Mouse (Mus musculus) colon, adult 2 months (tissue): ENCODE measurements around the gene Ptgr1. TPM values are rescaled to one million over a fixed set of nuclear protein-coding genes. Genes with fewer than 3 reads are reported as not detected.

Source experiments
- polyA plus RNA-seq: library from polyadenylated mRNA; depleted of rRNA; stranded (reverse); fragments of >200 nt; gene quantifications from 2 replicates; pipeline ENCODE4 v1.2.3, GENCODE M21; 2012; rRNA removed

The Ptgr1 gene
- 4.8 and 5.7 TPM in 2 replicates for polyA plus RNA-seq

DNA sequence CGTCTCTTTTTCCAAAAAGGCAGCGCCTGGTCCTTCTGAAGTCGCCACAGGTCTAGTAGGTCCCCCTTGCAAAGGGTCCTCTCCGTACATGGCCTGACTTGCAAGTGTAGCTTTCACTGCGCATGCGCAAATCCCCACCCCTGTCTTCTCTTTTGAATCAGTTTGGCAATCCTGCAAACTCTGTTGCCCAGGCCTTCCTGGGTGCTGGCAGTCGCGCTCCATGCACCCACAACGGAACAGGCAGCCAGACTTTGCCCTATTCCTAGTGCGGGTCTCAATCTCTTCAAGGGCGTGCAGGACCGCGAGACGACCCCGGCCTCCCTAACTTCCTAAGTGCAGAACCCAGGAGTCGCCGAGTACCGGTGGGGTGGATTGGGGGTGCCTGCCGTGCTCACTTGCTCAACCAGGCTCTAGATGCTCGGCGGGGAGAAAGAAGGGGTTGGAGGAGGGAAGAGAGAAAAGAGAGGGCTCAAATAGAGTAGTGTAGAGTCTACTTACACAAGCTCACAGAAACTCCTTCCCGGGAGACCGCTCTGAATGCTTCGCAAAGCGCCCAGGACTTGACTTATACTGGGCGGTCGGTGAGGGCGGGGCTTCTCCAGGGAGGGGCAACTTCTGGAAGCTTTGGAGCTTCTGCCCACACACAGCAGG is at the start of gene Ptgr1:
Ptgr1 (minus strand) TSS at position 580 of the 651 bp plus-strand sequence.

GRCm38 (mm10) chr4:59034918-59035785 is 48.2 kb upstream of the Ptgr1 start, which contains the start of gene Gng10:
Gng10 (plus strand) TSS chr4:59035088.

DNA sequence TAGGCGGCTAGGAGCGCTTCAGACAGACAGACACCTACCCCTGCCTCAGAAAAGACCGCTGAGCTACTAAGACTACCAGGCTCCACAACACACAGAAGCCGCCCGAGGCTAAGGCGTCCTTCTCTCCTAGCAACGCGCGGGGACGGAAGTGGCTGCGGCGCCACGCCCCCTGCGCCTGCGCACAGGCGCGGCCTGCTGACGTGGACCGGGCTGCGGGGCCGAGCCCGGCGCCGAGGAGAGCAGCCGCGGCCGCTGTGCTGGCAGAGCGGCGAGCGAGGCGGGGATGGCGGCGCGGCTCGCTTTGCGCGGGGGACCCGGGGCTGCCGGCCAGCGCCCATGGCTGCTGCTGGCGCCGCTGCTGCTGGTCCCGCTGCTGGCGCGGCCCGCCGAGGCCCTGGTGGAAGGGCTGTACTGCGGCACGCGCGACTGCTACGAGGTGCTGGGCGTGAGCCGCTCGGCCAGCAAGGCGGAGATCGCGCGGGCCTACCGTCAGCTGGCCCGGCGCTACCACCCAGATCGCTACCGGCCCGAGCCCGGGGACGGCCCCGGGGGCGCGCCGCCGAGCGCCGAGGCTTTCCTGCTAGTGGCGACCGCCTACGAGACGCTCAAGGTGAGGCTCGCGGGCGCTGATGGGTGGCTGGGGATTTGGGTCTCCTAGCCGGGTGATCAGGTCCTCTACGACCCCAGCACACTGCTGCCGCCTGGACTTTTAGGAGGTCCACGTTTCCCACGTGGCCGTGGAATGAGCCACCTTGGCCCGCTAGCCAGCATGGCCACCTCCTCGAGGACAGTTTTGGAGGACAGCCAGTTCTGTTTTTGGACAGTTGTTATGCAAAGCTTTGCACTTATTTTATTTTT is 16.3 kb upstream of the Ptgr1 start, which contains the start of gene Gm20503:
Gm20503 (plus strand) TSS at position 263 of the 858 bp plus-strand sequence.

DNA sequence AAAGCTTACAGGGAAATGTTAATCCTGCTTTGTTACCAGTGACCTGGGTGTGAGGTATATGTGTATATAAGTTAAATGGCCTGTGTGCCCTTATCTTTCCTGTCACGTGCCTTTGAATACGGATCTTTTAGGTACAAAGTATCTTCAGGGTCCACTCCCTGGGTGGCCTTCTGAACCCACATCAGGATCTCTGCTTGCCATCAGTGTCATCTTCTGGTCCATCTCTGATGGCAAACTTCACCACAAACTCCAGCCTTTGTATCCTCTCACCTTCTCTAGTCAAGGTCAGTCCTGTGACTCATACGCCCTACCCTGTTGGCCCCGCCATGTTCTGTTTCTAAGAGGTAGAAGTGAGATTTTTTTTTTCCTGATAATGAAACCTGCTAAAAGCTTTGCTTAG is 7.8 kb upstream of the Ptgr1 start, which contains the start of gene Dnajc25:
Dnajc25 (plus strand) TSS at position 301 of the 400 bp plus-strand sequence.

GRCm38 (mm10) chr4:58943420-58944205 is 43.3 kb downstream of the Ptgr1 start, which contains the start of gene Zkscan16:
Zkscan16 (plus strand) TSS chr4:58943628.

Other genes starting within 250 kb of the Ptgr1 start
- 0.21 TPM in 1 of 2 replicates, not detected in the other for gene Olfr267, start 199.4 kb downstream of the Ptgr1 start, polyA plus RNA-seq
- gene Ecpas, start 74.4 kb downstream of the Ptgr1 start, polyA plus RNA-seq, result 31.2 and 41.3 TPM in 2 replicates
- gene Zkscan16, start 43.5 kb downstream of the Ptgr1 start, polyA plus RNA-seq, result not detected in 2 replicates
- 3.7 and 5.3 TPM in 2 replicates for gene Dnajc25, start 7.9 kb upstream of the Ptgr1 start, polyA plus RNA-seq
- 0.98 and 1.4 TPM in 2 replicates for gene Gm20503, start 16.1 kb upstream of the Ptgr1 start, polyA plus RNA-seq
- 16.1 and 22.7 TPM in 2 replicates for gene Gng10, start 48.0 kb upstream of the Ptgr1 start, polyA plus RNA-seq
- 0.06 TPM in 1 of 2 replicates, not detected in the other for gene AI481877, start 151.9 kb upstream of the Ptgr1 start, polyA plus RNA-seq
- 52.7 and 69.0 TPM in 2 replicates for gene Ugcg, start 202.1 kb upstream of the Ptgr1 start, polyA plus RNA-seq